Mouse (Mus musculus): Measurements from ENCODE around the gene Pan3.

- no peak for TF ChIP-seq MAFK (IDR thresholded peaks at IDR 0.05; ENCODE audit: insufficient read depth, low read depth, low read length)
- TF ChIP-seq CHD2 (IDR thresholded peaks at IDR 0.05; ENCODE audit: low read depth, low read length), result no peak
- TF ChIP-seq HCFC1 (IDR thresholded peaks at IDR 0.05; ENCODE audit: borderline replicate concordance, insufficient read depth, low read length), result no peak
- TF ChIP-seq ZC3H11A (IDR thresholded peaks at IDR 0.05; ENCODE audit: borderline replicate concordance, low read depth, low read length), result no peak
Measured at GRCm38 (mm10) chr5:147430936-147431839, 1.2 kb downstream of the Pan3 start.
